Mouse (Mus musculus) midbrain, embryonic 13.5 days (tissue): Measurements from ENCODE around the gene Kif22. TPM values are rescaled to one million over a fixed set of nuclear protein-coding genes. Genes with fewer than 3 reads are reported as not detected.
A peak's percentile ranks its signal among the peaks of the same experiment; 100 is the strongest.

Source experiments
- ATAC-seq: fragments of 200-750 bp; cut with Nextera tagmentation; 2 replicates; pipeline ENCODE4 v1.8.0; 2017; ENCODE audit warnings: mild to moderate bottlenecking, moderate TSS enrichment, moderate library complexity
- H3K27ac ChIP-seq: fragments of 300-500 bp; sonication (generic); 2 replicates; pipeline ENCODE4 v1.5.1; 2015; ENCODE audit warnings: inconsistent platforms, mild to moderate bottlenecking, moderate library complexity
- H3K27me3 ChIP-seq: fragments of 300-500 bp; sonication (generic); 2 replicates; pipeline ENCODE4 v1.6.1; 2015; ENCODE audit warnings: mild to moderate bottlenecking, inconsistent platforms
- H3K36me3 ChIP-seq: fragments of 300-500 bp; sonication (generic); 2 replicates; pipeline ENCODE4 v1.6.1; 2015; ENCODE audit warnings: mild to moderate bottlenecking, inconsistent platforms
- H3K4me1 ChIP-seq: fragments of 300-500 bp; sonication (generic); replicated peaks from 2 replicates; pipeline ENCODE4 v1.6.1; 2015; ENCODE audit warnings: inconsistent platforms
- H3K4me2 ChIP-seq: fragments of 300-500 bp; sonication (generic); replicated peaks from 2 replicates; pipeline ENCODE4 v1.6.1; 2015; ENCODE audit warnings: moderate library complexity, mild to moderate bottlenecking, inconsistent platforms
- H3K4me3 ChIP-seq: fragments of 300-500 bp; sonication (generic); replicated peaks from 2 replicates; pipeline ENCODE4 v1.5.1; 2015; ENCODE audit warnings: mild to moderate bottlenecking, inconsistent platforms
- H3K9ac ChIP-seq: fragments of 300-500 bp; sonication (generic); replicated peaks from 2 replicates; pipeline ENCODE4 v1.6.1; 2015; ENCODE audit warnings: mild to moderate bottlenecking, inconsistent platforms
- H3K9me3 ChIP-seq: fragments of 300-500 bp; sonication (generic); 2 replicates; pipeline ENCODE4 v1.6.1; 2016; ENCODE audit warnings: mild to moderate bottlenecking, inconsistent platforms
- WGBS: fragments of 180-500 bp; shearing (Covaris S2); methylation state at CpG from one replicate; pipeline ENCODE4 v1.1.7; 2015; 5-methylcytosine and 5-hydroxymethylcytosine counted together
- polyA plus RNA-seq: library from polyadenylated mRNA; unstranded; fragments of >200 nt; fragmentation: Nextera tagmentation; extraction: Ambion mirVana; gene quantifications from 2 replicates; pipeline ENCODE4 v1.2.1, GENCODE M21; 2015

Gene Kif22
- polyA plus RNA-seq, 1 experiment from 2014 or later = 57.5 TPM

DNA sequence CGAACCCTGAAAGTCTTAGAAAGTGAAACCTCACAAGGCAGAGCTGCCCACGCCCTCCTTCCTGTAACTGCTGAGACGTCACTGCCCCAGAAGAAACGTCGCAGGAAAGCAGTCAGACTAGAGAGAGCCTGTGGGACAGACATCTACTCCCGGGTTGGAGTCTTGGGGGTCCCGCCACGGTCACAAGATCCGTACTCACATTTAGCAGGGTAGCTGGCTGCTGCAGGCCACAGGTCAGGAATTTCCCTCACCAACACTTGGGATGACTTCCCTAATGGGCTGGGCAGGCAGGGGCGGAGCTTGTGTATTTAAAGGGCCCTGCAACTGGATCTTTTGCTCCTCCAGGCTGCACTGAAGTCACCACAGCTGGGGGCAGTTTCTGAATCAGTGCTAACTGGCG lies 28.0 kb downstream of the Kif22 start, which contains the start of gene Mvp:
Gene Mvp (minus strand): TSS at position 302 of the 400 bp plus-strand sequence.
- Histone ChIP-seq H3K4me1 (peaks cover 48% of the 10 kb centered on the region), H3K9me3 (no peaks in the 10 kb centered on the region), H3K4me3 (peak within 1 kb of the TSS; percentile 80), H3K9ac (peak within 1 kb of the TSS; percentile 42), H3K4me2 (peak within 1 kb of the TSS; percentile 89), H3K27me3 (no peaks in the 10 kb centered on the region), H3K36me3 (peaks cover 38% of the 10 kb centered on the region), H3K27ac (no peak within 1 kb of the TSS)
- no peak for ATAC-seq
- WGBS = 81% methylated on average over 11 of the region's 11 CpGs

DNA sequence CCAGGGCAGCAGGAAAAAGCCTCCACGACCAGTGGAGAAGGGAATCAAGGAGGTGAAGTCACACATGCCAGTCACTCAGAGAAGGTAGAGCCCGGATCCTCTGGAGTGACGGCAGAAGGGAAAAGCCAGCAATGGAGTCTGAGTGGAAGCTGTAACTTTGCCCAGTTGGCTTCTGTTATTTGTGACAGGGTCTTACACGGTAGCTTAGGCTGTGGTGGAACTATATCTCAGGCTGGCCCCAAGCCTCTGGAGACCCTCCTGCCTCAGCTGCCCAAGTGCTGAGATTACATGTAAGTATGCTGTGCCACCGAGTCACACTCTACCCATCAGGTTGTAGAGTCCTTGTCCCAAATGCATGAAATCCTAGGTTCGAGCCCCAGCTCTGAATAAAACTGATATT lies 28.9 kb downstream of the Kif22 start:
- Histone ChIP-seq H3K4me1 (peaks cover 38% of the 10 kb centered on the region), H3K4me3 (no peak overlapping the region), H3K9ac (no peak overlapping the region), H3K4me2 (no peak overlapping the region), H3K27ac (no peak overlapping the region), H3K36me3 (peaks cover 38% of the 10 kb centered on the region), H3K27me3 (no peaks in the 10 kb centered on the region), H3K9me3 (no peaks in the 10 kb centered on the region)
- WGBS = 98% methylated on average over 6 of the region's 6 CpGs
- no peak for ATAC-seq

DNA sequence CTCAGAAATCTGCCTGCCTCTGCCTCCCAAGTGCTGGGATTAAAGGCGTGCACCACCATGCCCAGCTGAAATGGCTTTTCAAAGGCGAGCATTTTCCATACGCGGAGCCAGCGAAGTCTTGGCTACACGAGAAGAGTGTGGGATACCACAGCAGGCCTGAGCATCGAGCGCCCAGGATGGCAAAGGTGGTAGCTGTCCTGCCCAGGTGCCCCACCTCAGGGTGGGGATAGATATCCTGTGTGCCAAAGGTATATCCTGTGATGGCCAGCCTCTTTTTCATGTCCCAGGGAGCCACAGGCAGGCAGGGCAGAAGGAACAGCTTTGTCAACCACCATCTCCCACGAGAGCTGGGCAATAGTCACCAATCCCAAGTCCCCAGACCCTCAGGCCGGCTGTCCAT lies 29.4 kb downstream of the Kif22 start:
- Histone ChIP-seq H3K9me3 (no peaks in the 10 kb centered on the region), H3K4me1 (peaks cover 33% of the 10 kb centered on the region), H3K27me3 (no peaks in the 10 kb centered on the region), H3K9ac (no peak overlapping the region), H3K27ac (no peak overlapping the region), H3K4me2 (no peak overlapping the region), H3K36me3 (peaks cover 38% of the 10 kb centered on the region), H3K4me3 (no peak overlapping the region)
- no peak for ATAC-seq
- WGBS = 95% methylated on average over 10 of the region's 10 CpGs

- Histone ChIP-seq H3K4me1 (peaks cover 29% of the 10 kb centered on the region), H3K27ac (no peak overlapping the region), H3K4me2 (no peak overlapping the region), H3K27me3 (no peaks in the 10 kb centered on the region), H3K9me3 (no peaks in the 10 kb centered on the region), H3K4me3 (no peak overlapping the region), H3K36me3 (peaks cover 38% of the 10 kb centered on the region), H3K9ac (no peak overlapping the region)
- ATAC-seq = no peak
- 89% methylated on average over 6 of the region's 6 CpGs for WGBS
These were observed 29.9 kb downstream of the Kif22 start for GRCm38 (mm10) chr7:127012374-127012773.

DNA sequence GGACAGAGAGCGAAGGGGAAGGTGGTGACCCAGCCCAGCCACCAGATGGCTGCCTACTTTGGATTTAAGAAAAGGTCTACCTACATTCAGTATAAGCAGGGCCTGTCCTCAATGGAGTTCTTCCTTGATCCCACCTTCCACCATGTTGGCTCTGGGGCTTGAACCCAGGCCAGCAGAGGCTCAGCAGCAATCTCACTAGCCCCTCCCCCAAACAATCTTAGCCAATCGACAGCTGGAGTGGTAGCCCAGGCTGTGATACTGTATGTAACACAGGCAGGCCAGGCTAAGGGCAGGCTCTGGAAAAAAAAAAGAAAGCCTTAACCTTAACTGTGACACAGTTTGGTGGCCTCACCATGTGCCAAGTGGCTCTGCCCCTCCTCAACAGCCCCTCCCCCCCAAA lies 30.6 kb downstream of the Kif22 start:
- no peak for ATAC-seq
- 63% methylated on average over 2 of the region's 2 CpGs for WGBS
- no peak overlapping the region for H3K27ac ChIP-seq

DNA sequence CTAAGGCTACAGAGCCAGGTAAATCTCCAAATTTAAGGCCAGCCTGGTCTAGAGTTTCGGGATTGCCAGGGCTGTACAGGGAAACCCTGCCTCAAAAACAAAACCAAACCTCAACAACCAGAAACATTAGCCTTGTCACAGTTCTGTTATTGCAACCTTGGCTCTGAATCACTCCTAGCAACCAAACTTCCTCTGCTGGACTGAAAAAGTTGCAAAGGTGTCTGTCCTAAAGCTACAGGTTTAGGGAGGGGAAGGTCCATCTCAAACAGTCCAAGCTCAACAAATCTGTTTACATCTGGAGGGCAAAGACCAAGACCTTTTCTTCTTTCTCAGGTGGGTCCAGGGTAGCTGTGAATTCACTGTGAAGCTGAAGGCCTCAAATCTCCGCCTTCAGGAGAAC lies 31.2 kb downstream of the Kif22 start:
- WGBS = 98% methylated on average over 2 of the region's 2 CpGs
- peaks cover 27% of the 10 kb centered on the region for H3K4me1 ChIP-seq
- no peak overlapping the region for H3K9ac ChIP-seq
- no peak overlapping the region for H3K27ac ChIP-seq
- no peaks in the 10 kb centered on the region for H3K9me3 ChIP-seq
- H3K27me3 ChIP-seq = no peaks in the 10 kb centered on the region
- peaks cover 38% of the 10 kb centered on the region for H3K36me3 ChIP-seq
- H3K4me3 ChIP-seq = no peak overlapping the region
- no peak for ATAC-seq
- no peak overlapping the region for H3K4me2 ChIP-seq

More for the DNA sequence above, 30.6 kb downstream of the Kif22 start:
- H3K4me3 ChIP-seq = no peak overlapping the region
- no peak overlapping the region for H3K9ac ChIP-seq
- H3K27me3 ChIP-seq = no peaks in the 10 kb centered on the region
- peaks cover 29% of the 10 kb centered on the region for H3K4me1 ChIP-seq
- peaks cover 38% of the 10 kb centered on the region for H3K36me3 ChIP-seq
- no peaks in the 10 kb centered on the region for H3K9me3 ChIP-seq
- no peak overlapping the region for H3K4me2 ChIP-seq

DNA sequence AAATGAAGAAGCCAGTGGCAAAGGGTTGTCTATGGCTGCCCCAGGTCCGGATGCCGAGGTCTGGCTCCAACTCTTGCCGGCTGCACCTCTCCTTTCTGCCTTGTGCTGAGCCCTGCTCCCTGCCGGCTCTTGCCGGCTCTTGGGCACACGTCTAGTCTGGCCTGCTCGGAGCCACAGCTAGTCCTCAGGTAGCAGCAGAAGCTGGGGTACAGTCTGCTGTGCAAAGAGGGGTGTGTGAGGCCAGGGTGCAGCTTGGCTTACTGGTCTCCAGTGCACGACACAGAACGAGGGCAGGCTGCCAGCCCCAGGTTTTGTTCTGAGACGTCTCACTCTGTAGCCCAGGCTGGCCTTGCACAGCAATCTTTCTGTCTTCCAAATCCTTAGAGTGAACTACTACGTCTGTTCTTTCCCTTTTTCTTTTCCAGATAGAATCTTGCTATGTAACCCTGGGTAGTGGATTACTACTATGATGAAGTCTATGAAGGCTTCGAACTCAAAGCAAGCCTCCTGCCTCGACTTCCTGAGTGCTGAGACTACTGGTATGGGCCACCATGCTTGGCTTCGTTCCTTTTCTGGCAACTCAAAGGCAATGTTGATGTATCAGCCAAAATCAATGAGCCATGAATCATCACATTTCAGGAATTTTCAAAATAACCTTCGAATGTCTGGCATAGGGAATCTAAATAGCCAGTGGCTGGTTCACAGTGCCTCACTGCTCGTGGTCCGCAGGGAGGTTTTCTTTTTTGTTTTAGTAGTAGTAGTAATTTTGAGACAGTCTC lies 32.8 kb downstream of the Kif22 start:
- H3K27ac ChIP-seq = 0 out of 2 replicates have a peak overlapping the region, but pooled peaks have one; percentile 41

GRCm38 (mm10) chr7:127008239-127009019 lies 33.8 kb downstream of the Kif22 start:
- peaks cover 3% of the 10 kb centered on the region; the same call in 1 of the 2 replicates for H3K4me1 ChIP-seq
- no peak overlapping the region; the same call in 1 of the 2 replicates for H3K9ac ChIP-seq
- peaks cover 16% of the 10 kb centered on the region for H3K36me3 ChIP-seq
- no peaks in the 10 kb centered on the region for H3K9me3 ChIP-seq
- no peaks in the 10 kb centered on the region for H3K27me3 ChIP-seq
- no peak overlapping the region for H3K4me3 ChIP-seq
- peak; percentile 56; the same call in 1 of the 2 replicates for ATAC-seq
- 67% methylated on average over 9 of the region's 9 CpGs for WGBS
- H3K27ac ChIP-seq = peak overlapping the region; percentile 41
- H3K4me2 ChIP-seq = no peak overlapping the region

More for the DNA sequence above, 32.8 kb downstream of the Kif22 start:
- no peaks in the 10 kb centered on the region for H3K27me3 ChIP-seq
- peaks cover 11% of the 10 kb centered on the region for H3K4me1 ChIP-seq
- H3K9me3 ChIP-seq = no peaks in the 10 kb centered on the region
- H3K4me2 ChIP-seq = no peak overlapping the region
- no peak overlapping the region for H3K4me3 ChIP-seq
- peaks cover 26% of the 10 kb centered on the region for H3K36me3 ChIP-seq
- no peak overlapping the region; the same call in 1 of the 2 replicates for H3K9ac ChIP-seq
- ATAC-seq = no peak
- 86% methylated on average over 17 of the region's 17 CpGs for WGBS

DNA sequence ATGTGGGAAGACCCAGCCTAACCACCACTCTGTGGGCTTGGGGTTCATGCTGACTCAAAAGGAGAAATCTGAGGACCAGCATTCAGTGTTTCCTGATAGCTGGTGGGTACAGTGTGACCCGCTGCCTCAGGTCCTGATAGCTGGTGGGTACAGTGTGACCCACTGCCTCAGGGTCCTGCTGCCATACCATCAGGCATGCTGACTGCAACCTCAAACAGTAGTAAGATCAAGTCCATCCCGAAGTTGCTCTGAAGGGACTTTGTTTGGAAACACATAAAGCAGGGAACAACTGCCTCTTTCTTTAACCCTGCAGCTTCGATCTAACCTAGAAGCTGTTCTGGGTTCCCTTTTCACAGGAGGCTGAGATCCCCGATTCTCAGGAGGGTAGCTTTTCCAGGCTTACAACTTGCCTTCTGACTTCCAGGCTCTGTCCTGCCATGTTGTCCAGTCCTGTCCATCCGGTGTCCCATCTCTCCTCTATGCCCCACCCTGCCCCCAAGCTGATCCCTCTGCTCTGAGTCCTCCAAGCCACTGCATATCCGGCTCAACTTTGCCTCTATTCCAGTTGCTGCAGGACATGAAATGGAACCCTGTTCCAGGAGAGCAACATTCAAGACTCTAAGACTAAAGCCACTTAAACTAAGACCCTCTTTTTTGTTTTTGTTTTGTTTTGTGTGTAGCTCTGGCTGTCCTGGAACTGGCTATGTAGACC lies 34.8 kb downstream of the Kif22 start:
- 94% methylated on average over 6 of the region's 6 CpGs for WGBS
- Histone ChIP-seq H3K4me2 (no peak overlapping the region), H3K4me3 (no peak overlapping the region), H3K9me3 (no peaks in the 10 kb centered on the region), H3K4me1 (no peaks in the 10 kb centered on the region; the same call in 1 of the 2 replicates), H3K36me3 (peaks cover 8% of the 10 kb centered on the region; the same call in 1 of the 2 replicates), H3K9ac (no peak overlapping the region), H3K27me3 (no peaks in the 10 kb centered on the region), H3K27ac (no peak overlapping the region)
- no peak for ATAC-seq

DNA sequence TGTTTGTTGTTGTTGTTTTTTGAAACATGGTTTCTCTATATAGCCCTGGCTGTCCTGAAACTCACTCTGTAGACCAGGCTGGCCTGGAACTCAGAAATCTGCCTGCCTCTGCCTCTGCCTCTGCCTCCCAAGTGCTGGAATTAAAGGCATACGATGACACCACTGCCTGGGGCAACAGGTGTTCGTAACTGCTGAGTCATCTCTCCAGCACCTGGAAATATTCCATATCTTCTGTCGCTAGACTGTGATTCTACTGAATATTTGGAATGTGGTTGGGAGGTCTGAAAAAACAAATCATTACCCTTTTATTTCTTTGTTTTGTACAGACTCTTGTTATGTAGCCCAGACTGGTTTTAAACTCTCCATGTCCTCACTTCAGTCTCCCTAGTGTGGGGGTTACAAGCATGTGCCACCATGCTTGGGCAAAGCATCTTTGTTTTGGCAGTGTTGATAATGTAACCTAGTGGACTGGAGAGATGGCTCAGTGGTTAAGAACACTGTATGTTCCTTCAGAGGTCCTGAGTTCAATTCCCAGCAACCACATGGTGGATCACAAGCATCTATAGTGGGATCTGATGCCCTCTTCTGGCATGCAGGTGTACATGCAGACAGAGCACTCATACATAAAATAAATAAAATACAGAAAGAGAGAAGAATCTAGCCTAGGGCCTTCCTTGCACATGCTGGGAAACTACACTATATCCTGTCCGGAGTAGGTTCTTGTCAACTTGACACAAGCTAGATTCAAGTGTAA lies 38.0 kb downstream of the Kif22 start:
- no peak overlapping the region for H3K4me3 ChIP-seq
- H3K36me3 ChIP-seq = no peaks in the 10 kb centered on the region
- no peaks in the 10 kb centered on the region for H3K9me3 ChIP-seq
- H3K27ac ChIP-seq = no peak overlapping the region
- no peaks in the 10 kb centered on the region; the same call in 1 of the 2 replicates for H3K4me1 ChIP-seq
- no peaks in the 10 kb centered on the region for H3K27me3 ChIP-seq
- 91% methylated on average over 4 of the region's 4 CpGs for WGBS
- H3K9ac ChIP-seq = no peak overlapping the region
- no peak overlapping the region for H3K4me2 ChIP-seq
- no peak for ATAC-seq

DNA sequence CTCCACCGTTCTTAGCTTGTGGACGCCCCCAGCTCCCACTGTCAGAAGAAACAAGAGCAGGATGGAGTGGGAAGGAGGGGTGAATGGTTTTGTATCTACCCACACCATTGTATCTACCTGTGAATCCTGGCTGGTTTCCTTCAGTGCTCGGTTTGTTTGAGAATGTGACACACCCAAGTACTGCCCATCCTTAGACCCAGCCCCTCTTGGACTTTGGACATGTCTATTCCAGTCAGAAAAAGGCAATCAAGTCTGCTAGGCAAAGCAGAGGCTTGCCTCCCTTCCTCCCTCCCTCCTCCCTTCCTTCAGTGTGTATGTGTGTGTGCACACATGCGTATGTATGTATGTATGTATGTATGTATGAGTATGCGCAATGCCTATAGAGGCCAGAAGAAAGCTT lies 38.7 kb downstream of the Kif22 start:
- 93% methylated on average over 5 of the region's 5 CpGs for WGBS
- Histone ChIP-seq H3K27me3 (no peaks in the 10 kb centered on the region), H3K4me1 (no peaks in the 10 kb centered on the region; the same call in 1 of the 2 replicates), H3K9ac (no peak overlapping the region), H3K36me3 (no peaks in the 10 kb centered on the region), H3K4me3 (no peak overlapping the region), H3K4me2 (no peak overlapping the region), H3K9me3 (no peaks in the 10 kb centered on the region), H3K27ac (no peak overlapping the region)
- ATAC-seq = no peak
